Mouse (Mus musculus): ENCODE measurements around the gene Atg2a. TPM values are rescaled to one million over a fixed set of nuclear protein-coding genes. Genes with fewer than 3 reads are reported as not detected.

Atg2a gene
- polyA plus RNA-seq, 1 experiment from 2014 or later: 32.5 TPM

- POLR2A ChIA-PET: no interaction called here
- no peak for ATAC-seq
- DNase-seq (ENCODE audit: low read depth, low spot score): no peak
- no peaks in the 10 kb centered on the region for H3K27me3 ChIP-seq
- CTCF ChIA-PET: interaction anchor here (1.5 to 2.2 kb wide), 2 partner anchors 11 to 18 kb away, joined by 5 to 6 read pairs; no protein-coding TSS in a partner anchor
- TF ChIP-seq CTCF (IDR thresholded peaks at IDR 0.05): no peak
- in situ Hi-C loops (cut with MboI; ENCODE audit: low pct_unique_long_range_greater_than_20kb): no loop called here
Observed at GRCm38 (mm10) chr19:6243226-6243625, 1.8 kb downstream of the Atg2a start.

DNA sequence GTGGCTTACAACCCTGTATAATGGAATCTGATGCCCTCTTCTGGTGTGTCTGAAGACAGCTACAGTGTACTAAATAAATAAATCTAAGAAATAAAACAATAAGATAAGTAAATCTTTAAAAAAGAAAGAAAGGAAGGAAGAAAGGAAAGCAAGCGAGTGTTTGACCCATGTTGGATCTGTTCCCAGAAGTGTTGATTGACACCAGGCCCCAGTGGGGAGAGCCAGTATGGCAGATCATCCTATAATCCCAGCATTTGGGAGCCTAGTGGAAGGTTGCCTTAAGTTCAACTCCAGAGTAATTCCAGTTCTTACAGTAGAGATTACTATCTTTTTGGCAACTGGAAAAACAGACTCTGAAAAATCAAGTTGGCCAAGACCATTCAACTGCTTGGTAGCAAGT lies 4.3 kb downstream of the Atg2a start:
- no peaks in the 10 kb centered on the region for H3K27me3 ChIP-seq
- DNase-seq (ENCODE audit: low read depth, low spot score) (no peak), ATAC-seq (no peak)
- CTCF ChIA-PET: no interaction called here
- POLR2A ChIA-PET: no interaction called here
- in situ Hi-C loops (cut with MboI; ENCODE audit: low pct_unique_long_range_greater_than_20kb): no loop called here
- no peak for TF ChIP-seq CTCF (IDR thresholded peaks at IDR 0.05)

DNA sequence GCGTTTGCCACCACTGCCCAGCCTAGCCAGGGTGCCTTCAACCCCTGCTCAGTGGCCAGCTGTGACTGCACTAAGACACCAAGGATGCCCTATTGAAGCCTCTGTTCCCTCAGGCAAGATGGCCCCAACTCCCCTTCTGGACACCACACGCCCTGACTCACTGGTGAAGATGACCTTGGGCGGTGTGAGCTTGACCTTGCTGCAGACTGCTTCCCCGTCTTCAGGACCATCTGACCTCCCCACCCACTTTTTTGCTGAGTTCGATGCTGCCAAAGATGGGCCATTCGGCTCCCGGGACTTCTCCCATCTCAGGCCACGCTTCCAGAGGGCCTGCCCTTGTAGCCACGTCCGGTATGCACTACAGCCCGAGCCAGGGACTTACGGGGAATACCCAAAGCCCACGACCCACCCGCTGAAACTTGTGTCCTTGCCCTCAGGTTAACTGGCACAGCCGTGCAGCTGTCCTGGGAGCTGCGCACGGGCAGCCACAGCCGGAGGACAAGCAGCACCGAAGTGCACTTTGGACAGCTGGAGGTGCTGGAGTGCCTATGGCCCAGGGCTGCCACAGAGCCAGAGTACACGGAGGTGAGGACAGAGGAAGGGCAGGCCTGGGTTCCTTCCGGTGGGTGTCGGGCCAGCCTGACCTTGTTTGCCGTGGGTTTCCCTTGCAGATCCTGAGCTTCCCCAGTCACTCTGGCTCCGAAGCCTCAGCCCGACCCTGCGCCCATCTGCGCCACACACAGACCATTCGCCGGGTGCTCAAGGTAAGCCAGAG lies 6.2 kb downstream of the Atg2a start:
- ChIA-PET CTCF (no interaction called here), POLR2A (no interaction called here)
- in situ Hi-C loops (cut with MboI; ENCODE audit: low pct_unique_long_range_greater_than_20kb): no loop called here
- no peak for TF ChIP-seq CTCF (IDR thresholded peaks at IDR 0.05)
- ATAC-seq (no peak), DNase-seq (ENCODE audit: low read depth, low spot score) (no peak)
- no peaks in the 10 kb centered on the region for H3K27me3 ChIP-seq

- no peaks in the 10 kb centered on the region for H3K27me3 ChIP-seq
- no peak for ATAC-seq
- ChIA-PET CTCF (interaction anchor here (1.0 to 2.1 kb wide), 7 partner anchors 10 to 96 kb away, joined by 3 to 6 read pairs (median 4); partner anchors contain the start of genes Ehd1 and Ppp2r5b), POLR2A (interaction anchor here (1.2 kb wide), 1 partner anchor 19 kb away, joined by 5 read pairs; no protein-coding TSS in a partner anchor)
- no peak for TF ChIP-seq CTCF (IDR thresholded peaks at IDR 0.05)
- in situ Hi-C loops (cut with MboI; ENCODE audit: low pct_unique_long_range_greater_than_20kb): no loop called here
- DNase-seq (ENCODE audit: low read depth, low spot score): no peak
Observed at GRCm38 (mm10) chr19:6253021-6253420, 11.6 kb downstream of the Atg2a start.

- TF ChIP-seq CTCF (IDR thresholded peaks at IDR 0.05): no peak
Observed at GRCm38 (mm10) chr19:6260428-6260827, 19.0 kb downstream of the Atg2a start.

DNA sequence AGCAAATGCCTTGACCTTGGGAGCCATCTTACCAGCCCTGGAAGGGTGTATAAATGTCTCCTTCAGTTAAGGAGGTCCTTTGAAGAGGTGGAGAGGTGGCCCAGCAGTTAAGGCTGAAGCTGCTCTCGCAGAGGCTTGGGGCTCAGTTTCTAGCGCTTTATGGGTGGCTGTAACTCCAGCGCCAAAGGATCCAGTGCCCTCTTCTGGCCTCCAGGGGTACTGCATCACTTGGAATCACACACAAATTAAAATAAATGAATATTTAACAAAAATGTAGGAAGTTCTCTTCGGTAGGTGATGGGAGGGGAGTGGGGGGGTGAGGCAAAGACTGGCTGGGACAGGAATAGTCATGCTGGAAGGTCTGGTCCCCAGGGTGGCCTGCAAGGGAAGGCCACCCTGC lies 19.5 kb downstream of the Atg2a start:
- TF ChIP-seq CTCF (IDR thresholded peaks at IDR 0.05): no peak
- ATAC-seq (no peak), DNase-seq (ENCODE audit: low read depth, low spot score) (no peak)
- in situ Hi-C loops (cut with MboI; ENCODE audit: low pct_unique_long_range_greater_than_20kb): no loop called here
- POLR2A ChIA-PET: no interaction called here
- no peaks in the 10 kb centered on the region for H3K27me3 ChIP-seq
- CTCF ChIA-PET: interaction anchor here (1.0 to 4.6 kb wide), 6 partner anchors 10 to 74 kb away, joined by 3 to 16 read pairs (median 6); partner anchors contain the start of genes Atg2a, Ehd1 and Men1

More at GRCm38 (mm10) chr19:6260428-6260827, 19.0 kb downstream of the Atg2a start:
- no peak for ATAC-seq
- POLR2A ChIA-PET: no interaction called here
- CTCF ChIA-PET: interaction anchor here (1.6 to 4.6 kb wide), 4 partner anchors 11 to 71 kb away, joined by 3 to 16 read pairs (median 8); partner anchors contain the start of genes Atg2a and Ehd1
- H3K27me3 ChIP-seq: no peaks in the 10 kb centered on the region
- DNase-seq (ENCODE audit: low read depth, low spot score): no peak
- in situ Hi-C loops (cut with MboI; ENCODE audit: low pct_unique_long_range_greater_than_20kb): no loop called here

GRCm38 (mm10) chr19:6261379-6261778 lies 19.9 kb downstream of the Atg2a start:
- DNase-seq (ENCODE audit: low read depth, low spot score) (no peak), ATAC-seq (no peak)
- H3K27me3 ChIP-seq: no peaks in the 10 kb centered on the region
- ChIA-PET CTCF (interaction anchor here (0.7 to 4.6 kb wide), 7 partner anchors 10 to 74 kb away, joined by 3 to 16 read pairs (median 6); partner anchors contain the start of genes Atg2a, Ehd1 and Men1), POLR2A (no interaction called here)
- in situ Hi-C loops (cut with MboI; ENCODE audit: low pct_unique_long_range_greater_than_20kb): no loop called here
- no peak for TF ChIP-seq CTCF (IDR thresholded peaks at IDR 0.05)

DNA sequence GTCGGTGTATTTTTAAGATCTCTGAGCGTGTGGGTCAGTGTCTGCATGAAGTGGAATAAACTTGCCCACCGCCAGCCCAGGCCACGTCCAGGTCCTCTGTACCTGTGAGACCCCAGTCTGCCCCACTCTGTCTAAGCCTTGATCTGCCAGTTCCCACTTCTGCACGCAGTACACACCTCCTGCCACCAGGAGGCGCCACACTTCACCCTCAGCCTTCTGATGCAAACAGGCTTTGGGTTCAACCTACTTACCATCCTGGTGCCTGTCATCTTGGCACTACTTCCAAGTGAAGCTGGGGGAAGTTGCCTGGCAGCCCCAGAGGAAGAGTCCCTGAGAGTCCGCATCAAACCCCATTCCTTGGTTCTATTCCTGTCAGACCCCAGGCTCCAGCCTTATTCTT lies 20.8 kb downstream of the Atg2a start:
- in situ Hi-C loops (cut with MboI; ENCODE audit: low pct_unique_long_range_greater_than_20kb): no loop called here
- no peaks in the 10 kb centered on the region for H3K27me3 ChIP-seq
- DNase-seq (ENCODE audit: low read depth, low spot score): no peak
- TF ChIP-seq CTCF (IDR thresholded peaks at IDR 0.05): no peak
- POLR2A ChIA-PET: interaction anchor here (0.7 kb wide), 1 partner anchor 12 kb away, joined by 3 read pairs; no protein-coding TSS in a partner anchor
- CTCF ChIA-PET: interaction anchor here (0.6 to 2.1 kb wide), 12 partner anchors 10 to 79 kb away, joined by 3 to 14 read pairs (median 3); partner anchors contain the start of genes Atg2a, Ehd1, Map4k2 and Men1
- ATAC-seq: no peak

GRCm38 (mm10) chr19:6262839-6263433 lies 21.5 kb downstream of the Atg2a start:
- DNase-seq (ENCODE audit: low read depth, low spot score) (no peak), ATAC-seq (no peak)
- CTCF ChIA-PET: interaction anchor here (0.6 to 2.1 kb wide), 14 partner anchors 10 to 102 kb away, joined by 3 to 14 read pairs (median 3); partner anchors contain the start of genes Atg2a, Ehd1, Map4k2 and Men1
- in situ Hi-C loops (cut with MboI; ENCODE audit: low pct_unique_long_range_greater_than_20kb): no loop called here
- no peaks in the 10 kb centered on the region for H3K27me3 ChIP-seq
- TF ChIP-seq CTCF (IDR thresholded peaks at IDR 0.05): no peak
- POLR2A ChIA-PET: interaction anchor here (0.7 to 1.3 kb wide), 3 partner anchors 12 to 41 kb away, joined by 3 read pairs; no protein-coding TSS in a partner anchor

GRCm38 (mm10) chr19:6264200-6264599 lies 22.7 kb downstream of the Atg2a start:
- ChIA-PET CTCF (interaction anchor here (0.8 to 3.1 kb wide), 10 partner anchors 9 to 73 kb away, joined by 3 to 15 read pairs (median 5); partner anchors contain the start of gene Ehd1), POLR2A (interaction anchor here (1.1 kb wide), 1 partner anchor 36 kb away, joined by 4 read pairs; no protein-coding TSS in a partner anchor)
- TF ChIP-seq CTCF (IDR thresholded peaks at IDR 0.05): no peak
- H3K27me3 ChIP-seq: no peaks in the 10 kb centered on the region
- no peak for DNase-seq (ENCODE audit: low read depth, low spot score)
- in situ Hi-C loops (cut with MboI; ENCODE audit: low pct_unique_long_range_greater_than_20kb): no loop called here
- no peak for ATAC-seq
